Mouse (Mus musculus) activated CD4-positive, CD25-positive, alpha-beta regulatory T cell, adult 4 months (primary cell): ENCODE measurements around the gene Klf2. TPM values are rescaled to one million over a fixed set of nuclear protein-coding genes. Genes with fewer than 3 reads are reported as not detected.
A peak's percentile ranks its signal among the peaks of the same experiment; 100 is the strongest.

Experiments used
- ATAC-seq: one replicate; pipeline ENCODE4 v1.8.0; 2017
- polyA plus RNA-seq, 2 experiments: library from polyadenylated mRNA; unstranded; fragments of 100-300 nt; shearing (Covaris generic); gene quantifications; one replicate each; pipeline ENCODE4 v1.2.1; 2017

The Klf2 gene
- polyA plus RNA-seq, 2 experiments from 2014 or later = 27.6 to 39.0 TPM

GRCm38 (mm10) chr8:72333429-72334143, 14.8 kb downstream of the Klf2 start:
- no peak for ATAC-seq

GRCm38 (mm10) chr8:72334144-72334641, 15.4 kb downstream of the Klf2 start:
- ATAC-seq = no peak

- no peak for ATAC-seq
Measured at GRCm38 (mm10) chr8:72336273-72336672, 17.4 kb downstream of the Klf2 start.

GRCm38 (mm10) chr8:72337034-72337433, 18.2 kb downstream of the Klf2 start:
- ATAC-seq = no peak

GRCm38 (mm10) chr8:72342556-72343300, 23.9 kb downstream of the Klf2 start:
- no peak for ATAC-seq

- peak; percentile 95 for ATAC-seq
Measured at GRCm38 (mm10) chr8:72343725-72344124, 24.9 kb downstream of the Klf2 start.

GRCm38 (mm10) chr8:72347553-72347952, 28.7 kb downstream of the Klf2 start:
- no peak for ATAC-seq

- no peak for ATAC-seq
Measured at GRCm38 (mm10) chr8:72348114-72348513, 29.3 kb downstream of the Klf2 start.

GRCm38 (mm10) chr8:72348956-72349355, 30.1 kb downstream of the Klf2 start:
- no peak for ATAC-seq

GRCm38 (mm10) chr8:72349838-72350237, 31.0 kb downstream of the Klf2 start:
- peak; percentile 6 for ATAC-seq

- ATAC-seq = peak; percentile 29
Measured at GRCm38 (mm10) chr8:72350727-72351126, 31.9 kb downstream of the Klf2 start.

GRCm38 (mm10) chr8:72351405-72352005, 32.7 kb downstream of the Klf2 start:
- no peak for ATAC-seq

GRCm38 (mm10) chr8:72352951-72353699, 34.3 kb downstream of the Klf2 start:
- no peak for ATAC-seq

GRCm38 (mm10) chr8:72353700-72354045, 34.8 kb downstream of the Klf2 start:
- peak; percentile 5 for ATAC-seq

- peak; percentile 68 for ATAC-seq
Measured at GRCm38 (mm10) chr8:72354272-72354671, 35.4 kb downstream of the Klf2 start.

- ATAC-seq = no peak
Measured at GRCm38 (mm10) chr8:72356593-72356992, 37.8 kb downstream of the Klf2 start.

- peak; percentile 63 for ATAC-seq
Measured at GRCm38 (mm10) chr8:72360162-72360561, 41.3 kb downstream of the Klf2 start.

- ATAC-seq = no peak
Measured at GRCm38 (mm10) chr8:72362754-72363153, 43.9 kb downstream of the Klf2 start.

- ATAC-seq = no peak
Measured at GRCm38 (mm10) chr8:72363457-72363856, 44.6 kb downstream of the Klf2 start.

- peak; percentile 25 for ATAC-seq
Measured at GRCm38 (mm10) chr8:72365016-72365415, 46.2 kb downstream of the Klf2 start.

GRCm38 (mm10) chr8:72365826-72366225, 47.0 kb downstream of the Klf2 start:
- peak; percentile 57 for ATAC-seq

GRCm38 (mm10) chr8:72366435-72366834, 47.6 kb downstream of the Klf2 start:
- no peak for ATAC-seq
